Mouse (Mus musculus) C3H10T1/2 (cell line): Measurements from ENCODE around the gene Pabpn1l. TPM values are rescaled to one million over a fixed set of nuclear protein-coding genes. Genes with fewer than 3 reads are reported as not detected.

Experiments used
- polyA plus RNA-seq, 2 experiments: library from polyadenylated mRNA; unstranded; fragments of >200 nt; fragmentation: generic; extraction: Trizol; gene quantifications; one replicate each; pipeline ENCODE4 v1.2.1; 2012; ENCODE audit warnings: missing spikeins in 2 of 2

Pabpn1l gene
- not detected for polyA plus RNA-seq

GRCm38 (mm10) chr8:122622727-122623126 is at the start of gene Pabpn1l:
Pabpn1l (minus strand) TSS chr8:122622739.

GRCm38 (mm10) chr8:122611295-122612133 is 11.0 kb downstream of the Pabpn1l start, which contains the start of the genes Galns and Trappc2l:
Galns (minus strand) TSS chr8:122611463.
Trappc2l (plus strand) TSS chr8:122611640.

GRCm38 (mm10) chr8:122576648-122577022 is 45.9 kb downstream of the Pabpn1l start, which contains the start of gene Aprt:
Aprt (minus strand) TSS chr8:122576909.

Other genes with a start within 250 kb of the Pabpn1l start
- 10 to 100 TPM in 1 of 2 experiments, 1 to 10 TPM in 1; 5.7 to 28.5 TPM for gene Zc3h18, start 246.1 kb downstream of the Pabpn1l start, polyA plus RNA-seq
- not detected for gene Il17c, start 200.7 kb downstream of the Pabpn1l start, polyA plus RNA-seq
- gene Cyba, start 189.8 kb downstream of the Pabpn1l start, polyA plus RNA-seq: not detected
- 10 to 100 TPM; 24.3 to 41.3 TPM for gene Mvd, start 179.3 kb downstream of the Pabpn1l start, polyA plus RNA-seq
- under 1 TPM in 1 of 2 experiments, not detected in 1; 0.01 TPM for gene Snai3, start 162.0 kb downstream of the Pabpn1l start, polyA plus RNA-seq
- gene Rnf166, start 146.7 kb downstream of the Pabpn1l start, polyA plus RNA-seq: 10 to 100 TPM in 1 of 2 experiments, 1 to 10 TPM in 1; 9.7 to 37.6 TPM
- 10 to 100 TPM; 21.2 to 35.3 TPM for gene Ctu2, start 146.6 kb downstream of the Pabpn1l start, polyA plus RNA-seq
- 10 to 100 TPM; 66.5 to 76.0 TPM for gene Piezo1, start 71.4 kb downstream of the Pabpn1l start, polyA plus RNA-seq
- gene Cdt1, start 54.7 kb downstream of the Pabpn1l start, polyA plus RNA-seq: 10 to 100 TPM; 15.3 to 56.8 TPM
- gene Aprt, start 45.8 kb downstream of the Pabpn1l start, polyA plus RNA-seq: 100 to 1,000 TPM; 310 to 859 TPM
- 10 to 100 TPM in 1 of 2 experiments, 1 to 10 TPM in 1; 8.6 to 14.7 TPM for gene Galns, start 11.3 kb downstream of the Pabpn1l start, polyA plus RNA-seq
- 10 to 100 TPM; 86.1 to 87.4 TPM for gene Trappc2l, start 11.1 kb downstream of the Pabpn1l start, polyA plus RNA-seq
- gene Cbfa2t3, start 76.4 kb upstream of the Pabpn1l start, polyA plus RNA-seq: under 1 TPM in 1 of 2 experiments, not detected in 1; 0.02 TPM
- 1 to 10 TPM; 4.6 to 9.7 TPM for gene Acsf3, start 152.7 kb upstream of the Pabpn1l start, polyA plus RNA-seq
- under 1 TPM in 1 of 2 experiments, not detected in 1; 0.01 TPM for gene Cdh15, start 225.2 kb upstream of the Pabpn1l start, polyA plus RNA-seq